Mouse (Mus musculus): ENCODE measurements at regions not wholly inside any gene's neighbourhood (a gene's known extent, or its start where the extent isn't known, plus 50 kb on each side); places are given as distances from the start of the nearest gene placed in this dataset.

GRCm38 (mm10) chr6:140368354-140369069, 55.3 kb upstream of the Plekha5 start:
- no peak for DNase-seq (ENCODE audit: low spot score)

GRCm38 (mm10) chr6:140367303-140367702, 56.6 kb upstream of the Plekha5 start:
- DNase-seq (ENCODE audit: low spot score), result no peak

- no peak for DNase-seq (ENCODE audit: low spot score)
Measured at GRCm38 (mm10) chr6:140366791-140367190, 57.1 kb upstream of the Plekha5 start.

- no peak for DNase-seq (ENCODE audit: low spot score)
Measured at GRCm38 (mm10) chr6:140360996-140361395, 62.9 kb upstream of the Plekha5 start.

GRCm38 (mm10) chr6:140357901-140358300, 66.0 kb upstream of the Plekha5 start:
- DNase-seq (ENCODE audit: low spot score), result no peak

GRCm38 (mm10) chr6:140357300-140357699, 66.6 kb upstream of the Plekha5 start:
- no peak for DNase-seq (ENCODE audit: low spot score)

GRCm38 (mm10) chr6:140354082-140354481, 69.8 kb upstream of the Plekha5 start:
- no peak for DNase-seq (ENCODE audit: low spot score)

- DNase-seq (ENCODE audit: low spot score), result no peak
Measured at GRCm38 (mm10) chr6:140353610-140354009, 70.2 kb upstream of the Plekha5 start.

- no peak for DNase-seq (ENCODE audit: low spot score)
Measured at GRCm38 (mm10) chr6:140351365-140352095, 72.3 kb upstream of the Plekha5 start.

- DNase-seq (ENCODE audit: low spot score), result no peak
Measured at GRCm38 (mm10) chr6:140348578-140348977, 75.3 kb upstream of the Plekha5 start.

- DNase-seq (ENCODE audit: low spot score), result no peak
Measured at GRCm38 (mm10) chr6:140346929-140347328, 76.9 kb upstream of the Plekha5 start.

- no peak for DNase-seq (ENCODE audit: low spot score)
Measured at GRCm38 (mm10) chr6:140343638-140344037, 80.2 kb upstream of the Plekha5 start.

- DNase-seq (ENCODE audit: low spot score), result no peak
Measured at GRCm38 (mm10) chr6:140342881-140343280, 81.0 kb upstream of the Plekha5 start.

GRCm38 (mm10) chr6:140339731-140340130, 84.1 kb upstream of the Plekha5 start:
- DNase-seq (ENCODE audit: low spot score), result no peak

- DNase-seq (ENCODE audit: low spot score), result no peak
Measured at GRCm38 (mm10) chr6:140337897-140338749, 85.7 kb upstream of the Plekha5 start.

- DNase-seq (ENCODE audit: low spot score), result peak; percentile 52
Measured at GRCm38 (mm10) chr6:140337083-140337491, 86.8 kb upstream of the Plekha5 start.

- peak; percentile 76 for DNase-seq (ENCODE audit: low spot score)
Measured at GRCm38 (mm10) chr6:140336414-140336941, 87.4 kb upstream of the Plekha5 start.

GRCm38 (mm10) chr6:140333397-140333796, 90.5 kb upstream of the Plekha5 start:
- peak; percentile 35 for DNase-seq (ENCODE audit: low spot score)

GRCm38 (mm10) chr6:140308641-140309040, 115.2 kb upstream of the Plekha5 start:
- no peak for DNase-seq (ENCODE audit: low spot score)

- no peak for DNase-seq (ENCODE audit: low spot score)
Measured at GRCm38 (mm10) chr6:140306811-140307558, 116.9 kb upstream of the Plekha5 start.

GRCm38 (mm10) chr6:140304105-140304504, 119.7 kb upstream of the Plekha5 start:
- DNase-seq (ENCODE audit: low spot score), result no peak
